Mouse (Mus musculus) layer of hippocampus, adult 9-11 months (tissue): Measurements from ENCODE around the gene Gkn2.

Experiments used
- DNase-seq: peaks from one replicate; pipeline ENCODE4 v3.0.0; 2022

Gene Gkn2

GRCm38 (mm10) chr6:87401456-87401855 is 28.3 kb downstream of the Gkn2 start:
- no peak for DNase-seq

- DNase-seq, result no peak
These were observed 38.9 kb downstream of the Gkn2 start for GRCm38 (mm10) chr6:87412011-87412410.

GRCm38 (mm10) chr6:87422304-87422703 is 49.1 kb downstream of the Gkn2 start:
- DNase-seq, result no peak

GRCm38 (mm10) chr6:87424037-87424816 is 51.1 kb downstream of the Gkn2 start:
- DNase-seq, result no peak

GRCm38 (mm10) chr6:87426954-87427353 is 53.8 kb downstream of the Gkn2 start:
- no peak for DNase-seq

GRCm38 (mm10) chr6:87427616-87428015 is 54.5 kb downstream of the Gkn2 start:
- DNase-seq, result no peak

GRCm38 (mm10) chr6:87428487-87429044 is 55.4 kb downstream of the Gkn2 start, which contains the start of gene Bmp10:
Gene Bmp10, plus strand, starts transcription at chr6:87428994.
- DNase-seq, result no peak
